Mouse (Mus musculus): ENCODE data around the gene Cryz.

Gene Cryz

DNA sequence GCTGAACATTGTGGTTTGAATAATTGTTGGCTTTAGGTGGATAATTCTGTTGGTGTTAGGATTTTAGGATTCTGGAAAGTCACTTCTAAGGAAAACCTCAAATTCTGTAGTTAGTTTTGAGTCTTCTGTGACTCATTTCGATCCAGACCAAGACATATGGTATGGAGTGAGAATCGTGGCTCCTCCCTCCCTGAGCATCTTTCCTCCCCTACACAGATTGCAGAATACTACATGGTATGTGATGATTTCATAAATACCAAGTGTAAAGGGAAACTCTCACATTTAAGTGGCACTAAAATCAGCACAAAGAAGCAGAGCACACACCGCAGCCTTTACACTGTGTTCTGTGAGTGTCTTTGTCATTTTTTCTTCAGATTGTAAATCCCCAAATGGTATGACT is 72.0 kb downstream of the Cryz start:
- in situ Hi-C loops (cut with MboI, MseI): loop anchor here (25.0 kb wide), 1 partner anchor 1669 kb away; no protein-coding TSS in a partner anchor

GRCm38 (mm10) chr3:154670584-154670983 is 74.1 kb downstream of the Cryz start:
- in situ Hi-C loops (cut with MboI, MseI): loop anchor here (25.0 kb wide), 1 partner anchor 1667 kb away; no protein-coding TSS in a partner anchor

GRCm38 (mm10) chr3:154671013-154671412 is 74.5 kb downstream of the Cryz start:
- in situ Hi-C loops (cut with MboI, MseI): loop anchor here (25.0 kb wide), 1 partner anchor 1666 kb away; no protein-coding TSS in a partner anchor

Measured in T-helper 1 cell (primary cell).